Mouse (Mus musculus) heart, postnatal 0 days (tissue): ENCODE data around the gene Zdbf2. TPM values are rescaled to one million over a fixed set of nuclear protein-coding genes. Genes with fewer than 3 reads are reported as not detected.
"Not testable (repeated sequence)": the region's sequence is repeated elsewhere in the genome, so short reads cannot be mapped to it uniquely, and the experiment has no call there.

ENCODE experiments used
- ATAC-seq: fragments of 200-750 bp; cut with Nextera tagmentation; 2 replicates; pipeline ENCODE4 v1.8.0; 2017; ENCODE audit warnings: low read depth, moderate number of reproducible peaks, moderate library complexity; ENCODE audit not compliant: insufficient read depth
- DNase-seq: peaks from one replicate; pipeline ENCODE4 v3.0.0-alpha.2; 2016; ENCODE audit warnings: low spot score
- H3K27ac ChIP-seq: fragments of 300-500 bp; sonication (generic); 2 replicates; pipeline ENCODE4 v1.5.1; 2014; ENCODE audit warnings: low read depth, mild to moderate bottlenecking
- H3K27me3 ChIP-seq: fragments of 300-500 bp; sonication (generic); 2 replicates; pipeline ENCODE4 v1.6.1; 2014; ENCODE audit warnings: low read length, mixed read lengths; ENCODE audit not compliant: control insufficient read depth, insufficient read depth
- H3K36me3 ChIP-seq: fragments of 300-500 bp; sonication (generic); replicated peaks from 2 replicates; pipeline ENCODE4 v1.6.1; 2014; ENCODE audit warnings: low read length, mixed read lengths; ENCODE audit not compliant: control insufficient read depth, insufficient read depth
- H3K4me1 ChIP-seq: fragments of 300-500 bp; sonication (generic); 2 replicates; pipeline ENCODE4 v1.6.1; 2014; ENCODE audit warnings: antibody characterized with exemption; ENCODE audit not compliant: control insufficient read depth, insufficient read depth
- H3K4me2 ChIP-seq: fragments of 300-500 bp; sonication (generic); 2 replicates; pipeline ENCODE4 v1.6.1; 2014; ENCODE audit warnings: low read depth, mild to moderate bottlenecking, low read length, moderate library complexity
- H3K4me3 ChIP-seq: fragments of 300-500 bp; sonication (generic); 2 replicates; pipeline ENCODE4 v1.5.1; 2014; ENCODE audit warnings: low read depth, low read length
- H3K9ac ChIP-seq: fragments of 300-500 bp; sonication (generic); replicated peaks from 2 replicates; pipeline ENCODE4 v1.6.1; 2014; ENCODE audit warnings: low read depth, low read length, mixed read lengths
- H3K9me3 ChIP-seq: fragments of 300-500 bp; sonication (generic); replicated peaks from 2 replicates; pipeline ENCODE4 v1.6.1; 2016; ENCODE audit warnings: low read length; ENCODE audit not compliant: control insufficient read depth
- CTCF ChIP-seq: IDR thresholded peaks from 2 replicates; pipeline ENCODE4 v1.5.1; 2016; ENCODE audit warnings: antibody characterized with exemption, control low read depth, low read depth
- EP300 ChIP-seq: IDR thresholded peaks from 2 replicates; pipeline ENCODE4 v1.6.1; 2016; ENCODE audit warnings: antibody characterized with exemption, low read depth
- WGBS: fragments of 180-500 bp; shearing (Covaris S2); extraction: QIAGEN DNeasy Blood & Tissue Kit; methylation state at CpG from one replicate; pipeline ENCODE4 v1.1.7; 2014; 5-methylcytosine and 5-hydroxymethylcytosine counted together
- microRNA-seq: library from miRNA; unstranded; fragments of <30 nt; microRNA quantifications from one replicate; pipeline ENCODE4, GENCODE M21; 2016
- polyA plus RNA-seq: library from polyadenylated mRNA; unstranded; fragments of >200 nt; fragmentation: Nextera tagmentation; extraction: Ambion mirVana; gene quantifications from 2 replicates; pipeline ENCODE4 v1.2.1, GENCODE M21; 2015
- total RNA-seq: library from RNA; depleted of rRNA; stranded (reverse); fragments of >200 nt; gene quantifications from 2 replicates; pipeline ENCODE4 v1.2.3, GENCODE M21; 2014; ENCODE audit warnings: low replicate concordance; rRNA removed

Zdbf2 gene
- total and polyA plus RNA-seq, 2 experiments from 2014 or later = 2.0 to 3.5 TPM

GRCm38 (mm10) chr1:63274046-63274730, 1.1 kb downstream of the Zdbf2 start:
- no peaks in the 10 kb centered on the region for H3K36me3 ChIP-seq
- peaks cover 88% of the 10 kb centered on the region for H3K27me3 ChIP-seq
- no peak for DNase-seq
- H3K4me3 ChIP-seq = peak overlapping the region; percentile 55
- H3K27ac ChIP-seq = no peak overlapping the region
- H3K9me3 ChIP-seq = no peaks in the 10 kb centered on the region
- no peak for TF ChIP-seq EP300
- no peak for TF ChIP-seq CTCF
- H3K9ac ChIP-seq = peak overlapping the region; percentile 55; the same call in 1 of the 2 replicates
- 12% methylated on average over 19 of the region's 19 CpGs for WGBS
- ATAC-seq = no peak
- peak overlapping the region; percentile 74 for H3K4me2 ChIP-seq
- no peaks in the 10 kb centered on the region for H3K4me1 ChIP-seq

GRCm38 (mm10) chr1:63278106-63278505, 5.0 kb downstream of the Zdbf2 start:
- 34% methylated on average over 5 of the region's 5 CpGs for WGBS
- Histone ChIP-seq H3K27ac (no peak overlapping the region), H3K36me3 (no peaks in the 10 kb centered on the region), H3K27me3 (peaks cover 54% of the 10 kb centered on the region), H3K9ac (no peak overlapping the region), H3K4me1 (no peaks in the 10 kb centered on the region), H3K4me3 (no peak overlapping the region), H3K4me2 (no peak overlapping the region), H3K9me3 (no peaks in the 10 kb centered on the region)
- ATAC-seq = no peak
- peak; percentile 17; the same call in 1 of the 2 replicates for TF ChIP-seq CTCF
- TF ChIP-seq EP300 = no peak
- peak; percentile 37 for DNase-seq

- H3K36me3 ChIP-seq = no peaks in the 10 kb centered on the region
- H3K4me3 ChIP-seq = no peak overlapping the region
- no peak for ATAC-seq
- no peak overlapping the region for H3K9ac ChIP-seq
- no peak for TF ChIP-seq CTCF
- TF ChIP-seq EP300 = no peak
- 61% methylated on average over 7 of the region's 7 CpGs for WGBS
- no peaks in the 10 kb centered on the region for H3K27me3 ChIP-seq
- H3K9me3 ChIP-seq = no peaks in the 10 kb centered on the region
- H3K4me2 ChIP-seq = no peak overlapping the region
- DNase-seq = no peak
- no peaks in the 10 kb centered on the region for H3K4me1 ChIP-seq
- H3K27ac ChIP-seq = no peak overlapping the region
Measured at GRCm38 (mm10) chr1:63293965-63294364, 20.9 kb downstream of the Zdbf2 start.

- H3K4me2 ChIP-seq = peak overlapping the region; percentile 25; the same call in 1 of the 2 replicates
- DNase-seq (no peak), ATAC-seq (no peak)
- H3K9ac ChIP-seq = no peak overlapping the region
- H3K4me1 ChIP-seq = no peaks in the 10 kb centered on the region
- no peak for TF ChIP-seq EP300
- no peak for TF ChIP-seq CTCF
- no peak overlapping the region for H3K27ac ChIP-seq
- H3K27me3 ChIP-seq = peaks cover 23% of the 10 kb centered on the region; the same call in 1 of the 2 replicates
- 43% methylated on average over 18 of the region's 18 CpGs for WGBS
- no peak overlapping the region for H3K4me3 ChIP-seq
- H3K36me3 ChIP-seq = no peaks in the 10 kb centered on the region
- H3K9me3 ChIP-seq = no peaks in the 10 kb centered on the region
Measured at GRCm38 (mm10) chr1:63309661-63310060, 36.6 kb downstream of the Zdbf2 start.

GRCm38 (mm10) chr1:63323565-63324132, 50.6 kb downstream of the Zdbf2 start:
- WGBS = 34% methylated on average over 12 of the region's 12 CpGs
- not testable (repeated sequence) for H3K36me3 ChIP-seq, H3K9me3 ChIP-seq, DNase-seq, H3K27me3 ChIP-seq, H3K4me2 ChIP-seq, H3K27ac ChIP-seq, ATAC-seq, H3K9ac ChIP-seq, H3K4me1 ChIP-seq, H3K4me3 ChIP-seq

Small RNA genes lying within 50 kb of the gene (microRNA-seq; reads per million reads assigned to microRNA genes)
- gene Gm24513 = not detected

Other genes starting within 250 kb of the Zdbf2 start
- gene Ino80d, start 158.6 kb upstream of the Zdbf2 start, total RNA-seq = 7.3 and 8.3 TPM in 2 replicates
- gene Ino80d, start 158.6 kb upstream of the Zdbf2 start, polyA plus RNA-seq = 5.8 TPM in 2 replicates
- 291 and 359 TPM in 2 replicates for gene Eef1b2, start 96.4 kb upstream of the Zdbf2 start, total RNA-seq
- 227 and 235 TPM in 2 replicates for gene Eef1b2, start 96.4 kb upstream of the Zdbf2 start, polyA plus RNA-seq
- gene Ndufs1, start 96.4 kb upstream of the Zdbf2 start, total RNA-seq = 359 and 491 TPM in 2 replicates
- gene Ndufs1, start 96.4 kb upstream of the Zdbf2 start, polyA plus RNA-seq = 561 and 591 TPM in 2 replicates
- not detected in 2 replicates for gene Gpr1, start 58.7 kb upstream of the Zdbf2 start, total RNA-seq
- 0.10 TPM in 1 of 2 replicates, not detected in the other for gene Gpr1, start 58.7 kb upstream of the Zdbf2 start, polyA plus RNA-seq
- 3.7 and 8.9 TPM in 2 replicates for gene Adam23, start 172.6 kb downstream of the Zdbf2 start, total RNA-seq
- 0.72 and 0.74 TPM in 2 replicates for gene Adam23, start 172.6 kb downstream of the Zdbf2 start, polyA plus RNA-seq